Mouse (Mus musculus): Measurements from ENCODE around the gene Ms4a10. TPM values are rescaled to one million over a fixed set of nuclear protein-coding genes. Genes with fewer than 3 reads are reported as not detected.

Gene Ms4a10
- polyA plus RNA-seq, 1 experiment from 2014 or later: not detected

- WGBS: 63% methylated on average over 5 of the region's 5 CpGs
- Histone ChIP-seq H3K4me1 (ENCODE audit: control insufficient read depth, insufficient read depth, low read length) (no peaks in the 10 kb centered on the region; the same call in 1 of the 2 replicates), H3K4me3 (ENCODE audit: low read depth, low read length) (no peak within 1 kb of the TSS), H3K27me3 (ENCODE audit: control insufficient read depth, insufficient read depth, low read length) (no peaks in the 10 kb centered on the region), H3K9ac (ENCODE audit: low read length) (no peak within 1 kb of the TSS), H3K4me2 (ENCODE audit: low read depth) (no peak within 1 kb of the TSS), H3K9me3 (ENCODE audit: control insufficient read depth, low read length) (no peaks in the 10 kb centered on the region), H3K27ac (ENCODE audit: low read depth, low read length) (no peak within 1 kb of the TSS), H3K36me3 (ENCODE audit: control insufficient read depth, insufficient read depth, low read length) (no peaks in the 10 kb centered on the region)
- no peak for ATAC-seq (ENCODE audit: insufficient read depth, low FRiP score, low TSS enrichment)
- DNase-seq (ENCODE audit: low spot score): no peak
Observed at GRCm38 (mm10) chr19:10937110-10937563, 37.3 kb downstream of the Ms4a10 start, which contains the start of gene Ptgdr2. TSS of gene Ptgdr2 (plus strand) at chr19:10937160.

- DNase-seq (ENCODE audit: low spot score) (no peak), ATAC-seq (ENCODE audit: insufficient read depth, low FRiP score, low TSS enrichment) (no peak)
- H3K4me2 ChIP-seq (ENCODE audit: low read depth): no peak overlapping the region
- H3K27me3 ChIP-seq (ENCODE audit: control insufficient read depth, insufficient read depth, low read length): no peaks in the 10 kb centered on the region
- H3K36me3 ChIP-seq (ENCODE audit: control insufficient read depth, insufficient read depth, low read length): no peaks in the 10 kb centered on the region
- H3K9ac ChIP-seq (ENCODE audit: low read length): no peak overlapping the region
- H3K4me1 ChIP-seq (ENCODE audit: control insufficient read depth, insufficient read depth, low read length): no peaks in the 10 kb centered on the region; the same call in 1 of the 2 replicates
- H3K4me3 ChIP-seq (ENCODE audit: low read depth, low read length): no peak overlapping the region
- WGBS: 88% methylated on average over 5 of the region's 5 CpGs
- H3K27ac ChIP-seq (ENCODE audit: low read depth, low read length): no peak overlapping the region
- H3K9me3 ChIP-seq (ENCODE audit: control insufficient read depth, low read length): no peaks in the 10 kb centered on the region
Observed at GRCm38 (mm10) chr19:10936077-10936476, 38.4 kb downstream of the Ms4a10 start.

GRCm38 (mm10) chr19:10935029-10935428, 39.4 kb downstream of the Ms4a10 start:
- 56% methylated on average over 5 of the region's 5 CpGs for WGBS
- DNase-seq (ENCODE audit: low spot score) (no peak), ATAC-seq (ENCODE audit: insufficient read depth, low FRiP score, low TSS enrichment) (no peak)
- H3K27me3 ChIP-seq (ENCODE audit: control insufficient read depth, insufficient read depth, low read length): no peaks in the 10 kb centered on the region
- H3K9me3 ChIP-seq (ENCODE audit: control insufficient read depth, low read length): no peaks in the 10 kb centered on the region
- H3K9ac ChIP-seq (ENCODE audit: low read length): no peak overlapping the region
- H3K4me2 ChIP-seq (ENCODE audit: low read depth): no peak overlapping the region
- no peaks in the 10 kb centered on the region for H3K36me3 ChIP-seq (ENCODE audit: control insufficient read depth, insufficient read depth, low read length)
- no peak overlapping the region for H3K27ac ChIP-seq (ENCODE audit: low read depth, low read length)
- H3K4me1 ChIP-seq (ENCODE audit: control insufficient read depth, insufficient read depth, low read length): no peaks in the 10 kb centered on the region
- no peak overlapping the region for H3K4me3 ChIP-seq (ENCODE audit: low read depth, low read length)

- Histone ChIP-seq H3K9ac (ENCODE audit: low read length) (no peak overlapping the region), H3K27me3 (ENCODE audit: control insufficient read depth, insufficient read depth, low read length) (no peaks in the 10 kb centered on the region), H3K4me1 (ENCODE audit: control insufficient read depth, insufficient read depth, low read length) (peaks cover 5% of the 10 kb centered on the region), H3K27ac (ENCODE audit: low read depth, low read length) (no peak overlapping the region), H3K4me3 (ENCODE audit: low read depth, low read length) (no peak overlapping the region), H3K9me3 (ENCODE audit: control insufficient read depth, low read length) (no peaks in the 10 kb centered on the region), H3K36me3 (ENCODE audit: control insufficient read depth, insufficient read depth, low read length) (no peaks in the 10 kb centered on the region), H3K4me2 (ENCODE audit: low read depth) (no peak overlapping the region)
- WGBS: 88% methylated on average over 2 of the region's 2 CpGs
- DNase-seq (ENCODE audit: low spot score) (no peak), ATAC-seq (ENCODE audit: insufficient read depth, low FRiP score, low TSS enrichment) (no peak)
Observed at GRCm38 (mm10) chr19:10930641-10931040, 43.8 kb downstream of the Ms4a10 start.

- H3K36me3 ChIP-seq (ENCODE audit: control insufficient read depth, insufficient read depth, low read length): no peaks in the 10 kb centered on the region
- 0 out of 2 replicates have a peak overlapping the region, but pooled peaks have one; percentile 49 for H3K27ac ChIP-seq (ENCODE audit: low read depth, low read length)
- no peak for DNase-seq (ENCODE audit: low spot score)
- ATAC-seq (ENCODE audit: insufficient read depth, low FRiP score, low TSS enrichment): no peak
- no peaks in the 10 kb centered on the region for H3K9me3 ChIP-seq (ENCODE audit: control insufficient read depth, low read length)
- H3K4me3 ChIP-seq (ENCODE audit: low read depth, low read length): no peak overlapping the region
- H3K4me1 ChIP-seq (ENCODE audit: control insufficient read depth, insufficient read depth, low read length): peaks cover 5% of the 10 kb centered on the region
- H3K27me3 ChIP-seq (ENCODE audit: control insufficient read depth, insufficient read depth, low read length): no peaks in the 10 kb centered on the region
- whole genome bisulfite sequencing: 35% methylated on average over 4 of the region's 4 CpGs
- H3K9ac ChIP-seq (ENCODE audit: low read length): peak overlapping the region; percentile 11; the same call in 1 of the 2 replicates
- no peak overlapping the region for H3K4me2 ChIP-seq (ENCODE audit: low read depth)
Observed at GRCm38 (mm10) chr19:10926666-10927065, 47.8 kb downstream of the Ms4a10 start.

- 12% methylated on average over 6 of the region's 6 CpGs for WGBS
- Histone ChIP-seq H3K27ac (ENCODE audit: low read depth, low read length) (0 out of 2 replicates have a peak overlapping the region, but pooled peaks have one; percentile 49), H3K27me3 (ENCODE audit: control insufficient read depth, insufficient read depth, low read length) (no peaks in the 10 kb centered on the region), H3K9me3 (ENCODE audit: control insufficient read depth, low read length) (no peaks in the 10 kb centered on the region), H3K9ac (ENCODE audit: low read length) (peak overlapping the region; percentile 11; the same call in 1 of the 2 replicates), H3K4me2 (ENCODE audit: low read depth) (no peak overlapping the region), H3K36me3 (ENCODE audit: control insufficient read depth, insufficient read depth, low read length) (no peaks in the 10 kb centered on the region), H3K4me3 (ENCODE audit: low read depth, low read length) (no peak overlapping the region), H3K4me1 (ENCODE audit: control insufficient read depth, insufficient read depth, low read length) (peaks cover 5% of the 10 kb centered on the region)
- ATAC-seq (ENCODE audit: insufficient read depth, low FRiP score, low TSS enrichment): no peak
- DNase-seq (ENCODE audit: low spot score): peak; percentile 24
Observed at GRCm38 (mm10) chr19:10926123-10926621, 48.3 kb downstream of the Ms4a10 start.

- no peaks in the 10 kb centered on the region for H3K36me3 ChIP-seq (ENCODE audit: control insufficient read depth, insufficient read depth, low read length)
- H3K9ac ChIP-seq (ENCODE audit: low read length): no peak overlapping the region
- no peak overlapping the region for H3K4me2 ChIP-seq (ENCODE audit: low read depth)
- no peaks in the 10 kb centered on the region for H3K27me3 ChIP-seq (ENCODE audit: control insufficient read depth, insufficient read depth, low read length)
- no peak for ATAC-seq (ENCODE audit: insufficient read depth, low FRiP score, low TSS enrichment)
- H3K27ac ChIP-seq (ENCODE audit: low read depth, low read length): no peak overlapping the region
- peaks cover 5% of the 10 kb centered on the region for H3K4me1 ChIP-seq (ENCODE audit: control insufficient read depth, insufficient read depth, low read length)
- H3K4me3 ChIP-seq (ENCODE audit: low read depth, low read length): no peak overlapping the region
- 41% methylated on average over 4 of the region's 4 CpGs for WGBS
- no peaks in the 10 kb centered on the region for H3K9me3 ChIP-seq (ENCODE audit: control insufficient read depth, low read length)
- DNase-seq (ENCODE audit: low spot score): no peak
Observed at GRCm38 (mm10) chr19:10924220-10924619, 50.2 kb downstream of the Ms4a10 start.

GRCm38 (mm10) chr19:10921058-10921457, 53.4 kb downstream of the Ms4a10 start:
- 84% methylated on average over 3 of the region's 3 CpGs for WGBS
- H3K36me3 ChIP-seq (ENCODE audit: control insufficient read depth, insufficient read depth, low read length): no peaks in the 10 kb centered on the region
- no peak for DNase-seq (ENCODE audit: low spot score)

GRCm38 (mm10) chr19:10920532-10920931, 53.9 kb downstream of the Ms4a10 start, which contains the start of gene Zp1:
TSS of gene Zp1 (minus strand) at chr19:10920632.
- H3K4me3 ChIP-seq (ENCODE audit: low read depth, low read length): no peak within 1 kb of the TSS
- WGBS: 73% methylated on average over 2 of the region's 2 CpGs
- DNase-seq (ENCODE audit: low spot score): no peak
- H3K36me3 ChIP-seq (ENCODE audit: control insufficient read depth, insufficient read depth, low read length): no peaks in the 10 kb centered on the region
- no peak within 1 kb of the TSS for H3K9ac ChIP-seq (ENCODE audit: low read length)
- H3K27ac ChIP-seq (ENCODE audit: low read depth, low read length): no peak within 1 kb of the TSS
- H3K4me1 ChIP-seq (ENCODE audit: control insufficient read depth, insufficient read depth, low read length): no peaks in the 10 kb centered on the region
- H3K9me3 ChIP-seq (ENCODE audit: control insufficient read depth, low read length): no peaks in the 10 kb centered on the region
- no peak within 1 kb of the TSS for H3K4me2 ChIP-seq (ENCODE audit: low read depth)
- no peak for ATAC-seq (ENCODE audit: insufficient read depth, low FRiP score, low TSS enrichment)
- H3K27me3 ChIP-seq (ENCODE audit: control insufficient read depth, insufficient read depth, low read length): no peaks in the 10 kb centered on the region

More at GRCm38 (mm10) chr19:10921058-10921457, 53.4 kb downstream of the Ms4a10 start:
- no peak overlapping the region for H3K4me2 ChIP-seq (ENCODE audit: low read depth)
- no peaks in the 10 kb centered on the region for H3K9me3 ChIP-seq (ENCODE audit: control insufficient read depth, low read length)
- ATAC-seq (ENCODE audit: insufficient read depth, low FRiP score, low TSS enrichment): no peak
- H3K4me3 ChIP-seq (ENCODE audit: low read depth, low read length): no peak overlapping the region
- H3K27me3 ChIP-seq (ENCODE audit: control insufficient read depth, insufficient read depth, low read length): no peaks in the 10 kb centered on the region
- no peak overlapping the region for H3K27ac ChIP-seq (ENCODE audit: low read depth, low read length)
- no peak overlapping the region for H3K9ac ChIP-seq (ENCODE audit: low read length)
- H3K4me1 ChIP-seq (ENCODE audit: control insufficient read depth, insufficient read depth, low read length): no peaks in the 10 kb centered on the region; the same call in 1 of the 2 replicates

Measured in neural tube, embryonic 11.5 days (tissue).